Mouse (Mus musculus): ENCODE results near the gene Serpinc1. TPM values are rescaled to one million over a fixed set of nuclear protein-coding genes. Genes with fewer than 3 reads are reported as not detected.
"Not testable (repeated sequence)": the region's sequence is repeated elsewhere in the genome, so short reads cannot be mapped to it uniquely, and the experiment has no call there.

Gene Serpinc1
- 2.3 and 3.7 TPM in 2 replicates for polyA plus RNA-seq (2015; fragmentation: Nextera tagmentation; extraction: Ambion mirVana)

- no peak within 1 kb of the TSS for H3K9ac ChIP-seq
- WGBS: 89% methylated on average over 4 of the region's 4 CpGs
Observed at GRCm38 (mm10) chr1:160978071-160978735, at the start of gene Serpinc1. Serpinc1 (plus strand) TSS chr1:160978585.

GRCm38 (mm10) chr1:160931320-160931719, 47.1 kb upstream of the Serpinc1 start:
- H3K4me3 ChIP-seq: no peak overlapping the region
- H3K9ac ChIP-seq: no peak overlapping the region
- H3K36me3 ChIP-seq: peaks cover 8% of the 10 kb centered on the region; the same call in 1 of the 2 replicates
- no peaks in the 10 kb centered on the region for H3K4me1 ChIP-seq
- ATAC-seq (ENCODE audit: borderline replicate concordance, extremely low read depth, low FRiP score, low TSS enrichment): no peak
- no peaks in the 10 kb centered on the region for H3K27me3 ChIP-seq
- no peak overlapping the region for H3K4me2 ChIP-seq
- no peaks in the 10 kb centered on the region for H3K9me3 ChIP-seq
- H3K27ac ChIP-seq: no peak overlapping the region

More at GRCm38 (mm10) chr1:160978071-160978735, at the start of gene Serpinc1:
- no peak within 1 kb of the TSS for H3K4me2 ChIP-seq
- H3K27ac ChIP-seq: no peak within 1 kb of the TSS
- H3K4me1 ChIP-seq: no peaks in the 10 kb centered on the region
- H3K27me3 ChIP-seq: no peaks in the 10 kb centered on the region
- ATAC-seq (ENCODE audit: borderline replicate concordance, extremely low read depth, low FRiP score, low TSS enrichment): no peak
- H3K9me3 ChIP-seq: no peaks in the 10 kb centered on the region
- no peak within 1 kb of the TSS for H3K4me3 ChIP-seq
- 0 out of 2 replicates have a peak, but pooled peaks cover 2% of the 10 kb centered on the region for H3K36me3 ChIP-seq

GRCm38 (mm10) chr1:160933896-160934482, 44.4 kb upstream of the Serpinc1 start:
- H3K27ac ChIP-seq: no peak overlapping the region
- H3K4me3 ChIP-seq: no peak overlapping the region
- H3K4me2 ChIP-seq: no peak overlapping the region
- H3K9me3 ChIP-seq: no peaks in the 10 kb centered on the region
- 66% methylated on average over 4 of the region's 4 CpGs for WGBS
- ATAC-seq (ENCODE audit: borderline replicate concordance, extremely low read depth, low FRiP score, low TSS enrichment): no peak
- H3K9ac ChIP-seq: no peak overlapping the region
- no peaks in the 10 kb centered on the region for H3K27me3 ChIP-seq
- H3K36me3 ChIP-seq: peaks cover 16% of the 10 kb centered on the region; the same call in 1 of the 2 replicates
- H3K4me1 ChIP-seq: no peaks in the 10 kb centered on the region

- no peak overlapping the region for H3K9ac ChIP-seq
- H3K4me2 ChIP-seq: no peak overlapping the region
- peaks cover 20% of the 10 kb centered on the region for H3K36me3 ChIP-seq
- H3K27me3 ChIP-seq: no peaks in the 10 kb centered on the region
- ATAC-seq (ENCODE audit: borderline replicate concordance, extremely low read depth, low FRiP score, low TSS enrichment): no peak; the same call in 1 of the 2 replicates
- no peaks in the 10 kb centered on the region for H3K9me3 ChIP-seq
- H3K4me3 ChIP-seq: no peak overlapping the region
- WGBS: 89% methylated on average over 6 of the region's 6 CpGs
- H3K27ac ChIP-seq: no peak overlapping the region
- H3K4me1 ChIP-seq: no peaks in the 10 kb centered on the region
Observed at GRCm38 (mm10) chr1:160935551-160935950, 42.8 kb upstream of the Serpinc1 start.

GRCm38 (mm10) chr1:160963199-160963598, 15.2 kb upstream of the Serpinc1 start:
- no peak for ATAC-seq (ENCODE audit: borderline replicate concordance, extremely low read depth, low FRiP score, low TSS enrichment)
- H3K9ac ChIP-seq: no peak overlapping the region
- no peak overlapping the region for H3K4me2 ChIP-seq
- WGBS: 94% methylated on average over 7 of the region's 7 CpGs
- H3K9me3 ChIP-seq: no peaks in the 10 kb centered on the region
- H3K4me3 ChIP-seq: no peak overlapping the region
- no peaks in the 10 kb centered on the region for H3K4me1 ChIP-seq
- H3K27me3 ChIP-seq: no peaks in the 10 kb centered on the region
- H3K36me3 ChIP-seq: peaks cover 69% of the 10 kb centered on the region
- no peak overlapping the region for H3K27ac ChIP-seq

- H3K4me2 ChIP-seq: no peak overlapping the region
- no peak for ATAC-seq (ENCODE audit: borderline replicate concordance, extremely low read depth, low FRiP score, low TSS enrichment)
- H3K4me3 ChIP-seq: no peak overlapping the region
- peaks cover 62% of the 10 kb centered on the region for H3K36me3 ChIP-seq
- no peaks in the 10 kb centered on the region for H3K27me3 ChIP-seq
- H3K9ac ChIP-seq: no peak overlapping the region
- no peak overlapping the region for H3K27ac ChIP-seq
- H3K4me1 ChIP-seq: no peaks in the 10 kb centered on the region
- no peaks in the 10 kb centered on the region for H3K9me3 ChIP-seq
- 61% methylated on average over 1 of the region's 1 CpGs for WGBS
Observed at GRCm38 (mm10) chr1:160967268-160967667, 11.1 kb upstream of the Serpinc1 start.

- H3K4me2 ChIP-seq: no peak overlapping the region
- WGBS: 77% methylated on average over 5 of the region's 5 CpGs
- no peaks in the 10 kb centered on the region for H3K9me3 ChIP-seq
- no peaks in the 10 kb centered on the region for H3K27me3 ChIP-seq
- peaks cover 48% of the 10 kb centered on the region for H3K36me3 ChIP-seq
- ATAC-seq (ENCODE audit: borderline replicate concordance, extremely low read depth, low FRiP score, low TSS enrichment): no peak
- no peaks in the 10 kb centered on the region for H3K4me1 ChIP-seq
- no peak overlapping the region for H3K4me3 ChIP-seq
- no peak overlapping the region for H3K9ac ChIP-seq
- H3K27ac ChIP-seq: no peak overlapping the region
Observed at GRCm38 (mm10) chr1:160968643-160969042, 9.7 kb upstream of the Serpinc1 start.

- no peak overlapping the region for H3K4me3 ChIP-seq
- no peaks in the 10 kb centered on the region for H3K9me3 ChIP-seq
- H3K27ac ChIP-seq: no peak overlapping the region
- H3K36me3 ChIP-seq: 0 out of 2 replicates have a peak, but pooled peaks cover under 1% of the 10 kb centered on the region
- 58% methylated on average over 5 of the region's 5 CpGs for WGBS
- H3K9ac ChIP-seq: no peak overlapping the region
- no peaks in the 10 kb centered on the region for H3K4me1 ChIP-seq
- ATAC-seq (ENCODE audit: borderline replicate concordance, extremely low read depth, low FRiP score, low TSS enrichment): no peak
- H3K4me2 ChIP-seq: no peak overlapping the region
- H3K27me3 ChIP-seq: no peaks in the 10 kb centered on the region
Observed at GRCm38 (mm10) chr1:160980021-160980420, 1.6 kb downstream of the Serpinc1 start.

- no peak overlapping the region for H3K4me2 ChIP-seq
- H3K36me3 ChIP-seq: no peaks in the 10 kb centered on the region
- no peak overlapping the region for H3K27ac ChIP-seq
- no peak overlapping the region for H3K9ac ChIP-seq
- 52% methylated on average over 8 of the region's 8 CpGs for WGBS
- H3K4me3 ChIP-seq: no peak overlapping the region
- no peak for ATAC-seq (ENCODE audit: borderline replicate concordance, extremely low read depth, low FRiP score, low TSS enrichment)
- H3K27me3 ChIP-seq: no peaks in the 10 kb centered on the region
- H3K4me1 ChIP-seq: no peaks in the 10 kb centered on the region
- H3K9me3 ChIP-seq: no peaks in the 10 kb centered on the region
Observed at GRCm38 (mm10) chr1:160980537-160981234, 2.3 kb downstream of the Serpinc1 start.

GRCm38 (mm10) chr1:160981337-160981736, 3.0 kb downstream of the Serpinc1 start:
- no peaks in the 10 kb centered on the region for H3K27me3 ChIP-seq
- no peak overlapping the region for H3K9ac ChIP-seq
- H3K9me3 ChIP-seq: no peaks in the 10 kb centered on the region
- H3K36me3 ChIP-seq: no peaks in the 10 kb centered on the region
- no peak overlapping the region for H3K27ac ChIP-seq
- WGBS: 77% methylated on average over 4 of the region's 4 CpGs
- H3K4me3 ChIP-seq: no peak overlapping the region
- no peak for ATAC-seq (ENCODE audit: borderline replicate concordance, extremely low read depth, low FRiP score, low TSS enrichment)
- no peaks in the 10 kb centered on the region for H3K4me1 ChIP-seq
- no peak overlapping the region for H3K4me2 ChIP-seq

- Histone ChIP-seq H3K27me3 (no peaks in the 10 kb centered on the region), H3K4me3 (no peak overlapping the region), H3K4me2 (no peak overlapping the region), H3K36me3 (no peaks in the 10 kb centered on the region), H3K9ac (no peak overlapping the region), H3K4me1 (no peaks in the 10 kb centered on the region), H3K27ac (no peak overlapping the region), H3K9me3 (no peaks in the 10 kb centered on the region)
- WGBS: 50% methylated on average over 3 of the region's 3 CpGs
- no peak for ATAC-seq (ENCODE audit: borderline replicate concordance, extremely low read depth, low FRiP score, low TSS enrichment)
Observed at GRCm38 (mm10) chr1:160982887-160983286, 4.5 kb downstream of the Serpinc1 start.

- H3K27me3 ChIP-seq; H3K27ac ChIP-seq; H3K4me2 ChIP-seq; H3K9ac ChIP-seq; H3K36me3 ChIP-seq; ATAC-seq (ENCODE audit: borderline replicate concordance, extremely low read depth, low FRiP score, low TSS enrichment); H3K9me3 ChIP-seq; H3K4me3 ChIP-seq; H3K4me1 ChIP-seq: not testable (repeated sequence)
- WGBS: 67% methylated on average over 1 of the region's 1 CpGs
Observed at GRCm38 (mm10) chr1:160984731-160985130, 6.3 kb downstream of the Serpinc1 start.

Measured in lung, embryonic 15.5 days (tissue).